Mouse (Mus musculus) ovary, postnatal 10 days (tissue): ENCODE results near the gene Rwdd2b.

Source experiments
- DNase-seq: peaks from one replicate; pipeline ENCODE4 v3.0.0; 2022; ENCODE audit warnings: low spot score

The Rwdd2b gene

GRCm38 (mm10) chr16:87420662-87421061 lies 19.7 kb downstream of the Rwdd2b start:
- no peak for DNase-seq

GRCm38 (mm10) chr16:87405001-87405400 lies 35.4 kb downstream of the Rwdd2b start:
- DNase-seq = no peak

- DNase-seq = no peak
Observed at GRCm38 (mm10) chr16:87393813-87394548, 46.4 kb downstream of the Rwdd2b start.

- no peak for DNase-seq
Observed at GRCm38 (mm10) chr16:87387444-87387977, 52.9 kb downstream of the Rwdd2b start.

- no peak for DNase-seq
Observed at GRCm38 (mm10) chr16:87384366-87384765, 56.0 kb downstream of the Rwdd2b start.
